Mouse (Mus musculus) liver, embryonic 14.5 days (tissue): ENCODE results near the gene Scrn3. TPM values are rescaled to one million over a fixed set of nuclear protein-coding genes. Genes with fewer than 3 reads are reported as not detected.

Source experiments
- ATAC-seq: fragments of 200-750 bp; cut with Nextera tagmentation; 2 replicates; pipeline ENCODE4 v1.8.0; 2017; ENCODE audit warnings: moderate number of reproducible peaks, mild to moderate bottlenecking, moderate library complexity; ENCODE audit not compliant: insufficient read depth
- DNase-seq, 3 experiments: peaks; one replicate each; pipeline ENCODE4 v3.0.0-alpha.2; 2012 to 2013; ENCODE audit warnings: low read depth in 3 of 3, low spot score in 3 of 3
- H3K27ac ChIP-seq: fragments of 300-500 bp; sonication (generic); 2 replicates; pipeline ENCODE4 v1.5.1; 2014; ENCODE audit warnings: moderate library complexity, mild to moderate bottlenecking, control low read depth, inconsistent platforms
- H3K27me3 ChIP-seq: fragments of 300-500 bp; sonication (generic); 2 replicates; pipeline ENCODE4 v1.6.1; 2014; ENCODE audit warnings: mild to moderate bottlenecking, low read length, moderate library complexity; ENCODE audit not compliant: control insufficient read depth, insufficient read depth
- H3K36me3 ChIP-seq: fragments of 300-500 bp; sonication (generic); replicated peaks from 2 replicates; pipeline ENCODE4 v1.6.1; 2014; ENCODE audit warnings: low read depth; ENCODE audit not compliant: control insufficient read depth, insufficient read depth
- H3K4me1 ChIP-seq, 2 experiments: fragments of 200-500 bp in 1 of 2; fragments of 300-500 bp in 1 of 2; sonication (generic) in 1 of 2; replicated peaks; 2 replicates each; pipeline ENCODE4 v1.6.1; 2012 to 2014; ENCODE audit warnings: antibody characterized with exemption in 1 of 2, inconsistent platforms in 1 of 2, low read length in 1 of 2; ENCODE audit not compliant: control insufficient read depth in 2 of 2, insufficient read depth in 2 of 2
- H3K4me2 ChIP-seq: fragments of 300-500 bp; sonication (generic); 2 replicates; pipeline ENCODE4 v1.6.1; 2014; ENCODE audit warnings: low read depth, mild to moderate bottlenecking, control low read depth, moderate library complexity
- H3K4me3 ChIP-seq, 2 experiments: fragments of 200-500 bp in 1 of 2; fragments of 300-500 bp in 1 of 2; sonication (generic) in 1 of 2; 2 replicates each; pipeline ENCODE4 v1.5.1; 2012 to 2014; ENCODE audit warnings: low read depth in 2 of 2, low read length in 2 of 2, mild to moderate bottlenecking in 2 of 2, control low read depth in 1 of 2, inconsistent platforms in 1 of 2, moderate library complexity in 1 of 2; ENCODE audit not compliant: insufficient read depth in 1 of 2
- H3K9ac ChIP-seq: fragments of 300-500 bp; sonication (generic); replicated peaks from 2 replicates; pipeline ENCODE4 v1.6.1; 2014; ENCODE audit warnings: mild to moderate bottlenecking, control low read depth, moderate library complexity
- H3K9me3 ChIP-seq: fragments of 300-500 bp; sonication (generic); 2 replicates; pipeline ENCODE4 v1.6.1; 2016; ENCODE audit warnings: low read length, mixed read lengths; ENCODE audit not compliant: control insufficient read depth
- CTCF ChIP-seq: IDR thresholded peaks from 2 replicates; pipeline ENCODE4 v1.5.1; 2016; ENCODE audit warnings: antibody characterized with exemption, low read depth, control low read depth
- EP300 ChIP-seq: IDR thresholded peaks from 2 replicates; pipeline ENCODE4 v1.6.1; 2016; ENCODE audit warnings: antibody characterized with exemption, low read depth
- WGBS: fragments of 180-500 bp; shearing (Covaris S2); extraction: QIAGEN DNeasy Blood & Tissue Kit; methylation state at CpG from one replicate; pipeline ENCODE4 v1.1.7; 2014; ENCODE audit not compliant: insufficient replicate concordance; 5-methylcytosine and 5-hydroxymethylcytosine counted together
- polyA plus RNA-seq, 2 experiments: library from polyadenylated mRNA; depleted of rRNA in 1 of 2; stranded (reverse) in 1 of 2; unstranded in 1 of 2; fragments of >200 nt; fragmentation: Nextera tagmentation in 1 of 2; extraction: Ambion mirVana in 1 of 2; gene quantifications; 2 replicates each; pipeline versions ENCODE4 v1.2.1 to v1.2.3; 2012 to 2014

Scrn3 gene
- polyA plus RNA-seq, 2 experiments: 20.1 to 22.4 TPM

DNA sequence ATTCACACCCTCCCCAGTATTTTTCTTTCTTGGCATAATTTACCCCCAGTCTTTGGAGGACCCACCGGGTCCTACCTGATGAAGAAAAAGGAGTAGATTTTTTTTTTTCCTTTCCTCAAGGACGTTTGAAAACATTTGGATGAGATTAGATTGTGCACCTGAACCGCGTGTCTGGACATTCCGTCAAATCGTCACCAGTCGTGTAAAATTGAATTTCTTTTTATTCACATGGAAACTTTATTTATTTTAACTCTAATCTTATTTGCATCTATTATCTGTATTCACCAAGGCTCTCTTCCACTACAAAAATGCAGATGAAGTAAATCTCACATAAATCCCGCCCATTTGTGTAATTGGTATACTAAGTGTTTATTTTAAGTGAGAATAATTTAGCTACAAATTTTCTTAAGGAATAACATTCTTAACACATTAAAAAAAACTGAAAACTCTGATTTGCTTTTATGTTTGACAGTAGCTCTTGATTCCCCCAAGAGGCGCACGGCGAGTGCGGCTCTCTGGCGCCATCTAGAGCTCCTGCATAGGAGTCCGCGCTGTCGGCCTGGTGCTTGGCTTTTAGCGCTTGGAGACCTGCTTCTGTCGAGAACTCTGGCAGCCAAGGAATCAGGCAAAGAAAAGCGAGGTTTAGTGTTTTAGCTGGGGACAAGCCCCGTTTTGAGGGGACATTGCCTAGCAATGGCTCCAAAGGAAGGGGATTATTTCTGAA is 34.1 kb upstream of the Scrn3 start:
- Histone ChIP-seq H3K4me2 (peak overlapping the region; percentile 26), H3K27ac (no peak overlapping the region), H3K4me1 (no peaks in the 10 kb centered on the region), H3K36me3 (no peaks in the 10 kb centered on the region), H3K9ac (no peak overlapping the region), H3K27me3 (peaks cover 84% of the 10 kb centered on the region), H3K9me3 (no peaks in the 10 kb centered on the region), H3K4me3 (peak overlapping the region in 1 of 2 experiments; percentile 20; a peak in 2 of 4 replicates)
- ATAC-seq: peak; percentile 51; the same call in 1 of the 2 replicates
- WGBS: under 1% methylated on average over 20 of the region's 20 CpGs
- DNase-seq: peak; percentile 62 to 68 (median 68)
- TF ChIP-seq CTCF (peak; percentile 95), EP300 (no peak)

DNA sequence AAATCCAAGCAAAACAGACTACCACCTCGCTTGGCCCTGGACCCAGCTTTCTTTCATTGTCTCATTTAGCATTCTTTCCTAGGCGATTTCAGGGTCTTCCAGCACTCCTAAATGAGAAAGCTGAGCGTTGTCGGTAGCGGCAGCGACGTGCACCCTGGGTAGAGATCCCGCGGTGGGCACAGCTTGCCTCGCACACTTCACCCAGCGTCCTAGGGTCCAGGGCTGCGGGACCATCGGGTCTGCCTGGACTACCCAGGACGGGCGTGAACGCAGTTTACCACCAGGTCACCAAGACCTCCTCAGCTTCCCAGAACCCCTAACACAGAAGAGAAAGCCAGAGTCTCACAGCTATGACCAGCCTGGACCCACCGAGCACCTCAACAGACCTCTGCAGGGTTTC is 33.5 kb upstream of the Scrn3 start:
- WGBS: 2% methylated on average over 17 of the region's 17 CpGs
- Histone ChIP-seq H3K27ac (no peak overlapping the region), H3K27me3 (peaks cover 78% of the 10 kb centered on the region), H3K9ac (no peak overlapping the region), H3K4me1 (no peaks in the 10 kb centered on the region), H3K4me2 (peak overlapping the region; percentile 26), H3K4me3 (peak overlapping the region in 1 of 2 experiments; percentile 20; a peak in 2 of 4 replicates), H3K36me3 (no peaks in the 10 kb centered on the region), H3K9me3 (no peaks in the 10 kb centered on the region)
- TF ChIP-seq EP300 (no peak), CTCF (no peak)
- ATAC-seq (no peak), DNase-seq (no peak)

DNA sequence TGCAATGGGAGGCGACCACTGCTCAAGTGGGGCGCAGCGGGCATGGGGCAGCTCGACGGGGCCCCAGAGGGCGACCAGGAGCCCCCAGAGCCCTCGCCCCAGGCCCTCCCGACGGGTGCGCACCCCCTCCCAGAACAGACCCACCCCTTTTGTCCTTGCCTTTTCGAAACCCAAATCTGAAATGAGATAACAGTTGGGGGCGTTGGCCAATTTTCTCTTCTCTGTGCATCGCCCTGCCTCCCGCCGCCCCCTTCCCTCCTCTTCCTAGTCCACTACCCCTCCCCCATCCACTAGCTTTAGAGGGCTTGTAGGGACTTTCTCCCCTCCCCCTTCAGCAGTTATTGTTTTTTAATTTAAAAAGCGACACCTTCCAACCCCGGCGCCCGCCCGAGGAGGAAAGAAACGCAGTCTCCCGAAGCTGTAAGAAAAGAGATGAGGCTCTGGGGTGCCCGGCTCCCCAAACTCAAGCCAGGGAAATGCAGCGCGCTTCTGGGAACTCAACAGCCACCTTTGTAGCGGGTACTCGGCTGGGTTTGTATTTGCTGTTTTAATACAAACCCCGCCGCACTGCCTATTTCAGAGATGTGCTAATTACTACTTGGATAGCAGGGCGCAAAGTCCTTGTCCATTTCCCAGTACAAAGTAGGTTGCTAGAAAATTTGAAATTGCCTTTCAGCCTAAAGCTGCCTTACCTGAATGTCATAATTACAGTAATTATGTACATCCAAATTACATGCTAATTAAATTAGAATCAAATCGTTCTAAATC is 32.9 kb upstream of the Scrn3 start:
- H3K4me2 ChIP-seq: no peak overlapping the region; the same call in 1 of the 2 replicates
- peaks cover 73% of the 10 kb centered on the region for H3K27me3 ChIP-seq
- no peaks in the 10 kb centered on the region for H3K36me3 ChIP-seq
- H3K9ac ChIP-seq: no peak overlapping the region
- H3K9me3 ChIP-seq: no peaks in the 10 kb centered on the region
- no peak for ATAC-seq
- no peak overlapping the region for H3K27ac ChIP-seq
- 1% methylated on average over 31 of the region's 31 CpGs for WGBS
- TF ChIP-seq CTCF: no peak
- TF ChIP-seq EP300: no peak
- DNase-seq: no peak
- no peaks in the 10 kb centered on the region for H3K4me1 ChIP-seq
- no peak overlapping the region; a peak in 1 of 4 replicates for H3K4me3 ChIP-seq

DNA sequence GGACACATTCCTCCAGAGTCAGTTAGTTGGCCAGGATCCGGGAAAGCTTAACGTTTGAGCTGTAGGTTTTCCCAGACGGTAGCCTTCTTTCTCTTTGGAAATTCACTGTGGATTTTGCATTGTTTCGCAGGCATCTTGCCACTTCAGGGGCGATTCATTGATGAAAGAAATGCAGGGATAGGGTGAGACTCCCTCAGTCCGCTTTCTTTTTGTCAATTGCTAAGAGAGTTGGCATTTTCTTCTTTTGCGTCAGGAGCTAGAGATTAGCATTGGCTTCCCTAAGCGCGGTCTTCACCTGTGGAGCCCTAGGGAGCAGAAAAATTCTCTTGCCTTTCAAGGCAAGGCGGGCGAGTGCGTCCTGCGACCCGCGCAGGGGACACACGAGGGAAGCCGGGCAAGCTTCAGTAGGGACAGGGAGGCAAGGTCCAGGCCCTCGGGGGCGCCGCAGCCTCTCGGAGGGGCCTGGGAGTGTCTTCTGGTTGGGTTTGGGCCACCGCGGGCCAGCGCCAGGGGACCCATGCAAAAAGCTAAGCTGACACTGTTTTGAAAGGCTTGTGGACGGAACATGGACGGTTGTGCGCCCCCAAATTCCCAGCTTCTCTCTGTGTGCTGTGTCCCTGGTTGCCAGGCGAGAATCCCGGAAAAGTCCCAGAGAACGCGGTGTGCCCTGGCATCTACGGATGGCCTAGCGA is 31.9 kb upstream of the Scrn3 start:
- no peak overlapping the region for H3K27ac ChIP-seq
- WGBS: 3% methylated on average over 33 of the region's 33 CpGs
- no peak overlapping the region for H3K4me3 ChIP-seq
- DNase-seq (no peak), ATAC-seq (no peak)
- TF ChIP-seq CTCF: no peak
- TF ChIP-seq EP300: no peak
- H3K4me2 ChIP-seq: no peak overlapping the region; the same call in 1 of the 2 replicates
- H3K9ac ChIP-seq: no peak overlapping the region
- 0 out of 2 replicates have a peak, but pooled peaks cover 4% of the 10 kb centered on the region for H3K36me3 ChIP-seq
- H3K9me3 ChIP-seq: no peaks in the 10 kb centered on the region
- H3K4me1 ChIP-seq: no peaks in the 10 kb centered on the region
- H3K27me3 ChIP-seq: peaks cover 67% of the 10 kb centered on the region
